Mouse (Mus musculus) small intestine, adult 2 months (tissue): ENCODE measurements around the gene Myo1a. TPM values are rescaled to one million over a fixed set of nuclear protein-coding genes. Genes with fewer than 3 reads are reported as not detected.
"Not testable (repeated sequence)": the region's sequence is repeated elsewhere in the genome, so short reads cannot be mapped to it uniquely, and the experiment has no call there.

Experiments used
- H3K27ac ChIP-seq: fragments of 200-500 bp; 2 replicates; pipeline ENCODE4 v1.5.1; 2012; ENCODE audit warnings: low read depth, low read length, control low read depth, inconsistent platforms; ENCODE audit not compliant: insufficient read depth
- H3K27me3 ChIP-seq: fragments of 200-500 bp; 2 replicates; pipeline ENCODE4 v1.6.1; 2012; ENCODE audit warnings: mild to moderate bottlenecking, moderate library complexity, low read length, inconsistent platforms; ENCODE audit not compliant: control insufficient read depth, insufficient read depth
- H3K36me3 ChIP-seq: fragments of 200-500 bp; 2 replicates; pipeline ENCODE4 v1.6.1; 2012; ENCODE audit warnings: mild to moderate bottlenecking, low read length, control low read depth, inconsistent platforms; ENCODE audit not compliant: control insufficient read depth, insufficient read depth
- H3K4me1 ChIP-seq: fragments of 200-500 bp; 2 replicates; pipeline ENCODE4 v1.6.1; 2012; ENCODE audit warnings: low read length, inconsistent platforms, mixed read lengths; ENCODE audit not compliant: control insufficient read depth, insufficient read depth, insufficient read length
- H3K4me3 ChIP-seq: fragments of 200-500 bp; 2 replicates; pipeline ENCODE4 v1.5.1; 2012; ENCODE audit warnings: low read depth, mild to moderate bottlenecking, control low read depth, inconsistent platforms, low read length, moderate library complexity
- CTCF ChIP-seq: fragments of 200-500 bp; IDR thresholded peaks from 2 replicates; pipeline ENCODE4 v1.5.1; 2012; ENCODE audit warnings: low read depth, mild to moderate bottlenecking, control low read depth, inconsistent platforms, low read length, moderate library complexity, mixed read lengths; ENCODE audit not compliant: insufficient replicate concordance, insufficient read length; ENCODE audit errors: extremely low read depth
- POLR2A ChIP-seq: fragments of 200-500 bp; IDR thresholded peaks from 2 replicates; pipeline ENCODE4 v1.6.1; 2012; ENCODE audit warnings: low read depth, mild to moderate bottlenecking, control low read depth, inconsistent platforms, low read length, moderate library complexity
- WGBS: fragments of 180-500 bp; shearing (Covaris S2); methylation state at CpG from one replicate; pipeline ENCODE4 v1.1.7; 2018; 5-methylcytosine and 5-hydroxymethylcytosine counted together
- polyA plus RNA-seq: library from polyadenylated mRNA; depleted of rRNA; stranded (reverse); fragments of >200 nt; gene quantifications from 2 replicates; pipeline ENCODE4 v1.2.3, GENCODE M21; 2012; rRNA removed

The Myo1a gene
- polyA plus RNA-seq: 166 and 688 TPM in 2 replicates

DNA sequence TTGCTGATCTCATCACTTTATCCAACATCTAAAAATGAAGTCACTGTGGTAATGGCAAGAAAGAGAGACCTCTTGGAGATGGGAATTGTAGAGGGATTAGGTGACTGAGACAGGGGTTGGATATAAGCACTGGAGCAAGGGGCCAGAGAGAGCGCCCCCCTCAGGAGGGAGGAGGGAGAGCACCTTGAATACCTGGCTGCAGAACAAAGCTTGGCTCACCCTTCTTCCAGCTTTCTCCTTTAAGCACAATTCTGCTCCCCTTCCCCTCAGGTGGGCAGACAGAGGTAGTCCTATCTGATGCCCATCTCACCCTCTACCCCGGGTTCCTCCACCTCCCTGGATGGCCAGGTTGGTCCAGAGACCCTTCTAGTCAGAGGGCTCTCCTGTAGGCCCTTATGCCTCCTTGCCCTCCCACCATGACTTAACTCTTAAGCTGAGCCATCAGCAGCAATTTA lies at the start of gene Myo1a:
Gene Myo1a (plus strand): TSS at position 405 of the 455 bp plus-strand sequence.
- H3K4me1 ChIP-seq: peaks cover 15% of the 10 kb centered on the region; the same call in 1 of the 2 replicates
- 45% methylated on average over 2 of the region's 2 CpGs for WGBS
- no peak for TF ChIP-seq POLR2A
- TF ChIP-seq CTCF: peak; percentile 71
- peaks cover 43% of the 10 kb centered on the region for H3K36me3 ChIP-seq
- peak within 1 kb of the TSS; percentile 69 for H3K4me3 ChIP-seq
- H3K27ac ChIP-seq: peak within 1 kb of the TSS; percentile 98
- H3K27me3 ChIP-seq: no peaks in the 10 kb centered on the region

- not testable (repeated sequence) for H3K27me3 ChIP-seq, H3K4me3 ChIP-seq
- H3K4me1 ChIP-seq: peaks cover 37% of the 10 kb centered on the region
- peak overlapping the region; percentile 62; the same call in 1 of the 2 replicates for H3K27ac ChIP-seq
- WGBS: 59% methylated on average over 6 of the region's 6 CpGs
- peaks cover 56% of the 10 kb centered on the region for H3K36me3 ChIP-seq
These were observed 47.4 kb upstream of the Myo1a start for GRCm38 (mm10) chr10:127657617-127658016.

- H3K4me3 ChIP-seq: peak overlapping the region; percentile 62
These were observed 46.9 kb upstream of the Myo1a start for GRCm38 (mm10) chr10:127658076-127658475.

DNA sequence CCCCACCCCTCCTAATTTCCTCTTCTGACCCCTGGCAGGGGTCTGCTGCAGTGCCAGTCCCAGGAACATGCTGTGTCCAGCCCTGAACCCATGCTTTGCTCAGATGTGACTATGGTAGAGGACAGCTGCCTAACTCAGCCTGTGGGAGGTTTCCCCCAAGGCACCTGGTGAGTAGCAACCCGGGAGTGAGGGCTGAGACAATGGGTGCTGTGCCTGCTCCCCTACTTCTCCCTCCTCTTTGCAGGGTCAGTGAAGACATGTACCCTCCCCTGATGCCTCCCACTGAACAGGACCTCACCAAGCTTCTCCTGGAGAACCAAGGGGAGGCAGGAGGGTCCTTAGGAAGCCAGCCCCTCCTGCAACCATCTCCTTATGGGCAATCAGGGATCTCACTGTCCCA lies 45.4 kb upstream of the Myo1a start:
- no peak; the same call in 1 of the 2 replicates for TF ChIP-seq POLR2A
- TF ChIP-seq CTCF: no peak
- H3K27me3 ChIP-seq: no peaks in the 10 kb centered on the region
- peak overlapping the region; percentile 60 for H3K27ac ChIP-seq
- no peak overlapping the region for H3K4me3 ChIP-seq
- WGBS: 22% methylated on average over 1 of the region's 1 CpGs
- H3K4me1 ChIP-seq: peaks cover 45% of the 10 kb centered on the region
- H3K36me3 ChIP-seq: peaks cover 51% of the 10 kb centered on the region

More at GRCm38 (mm10) chr10:127658076-127658475, 46.9 kb upstream of the Myo1a start:
- Histone ChIP-seq H3K4me1 (peaks cover 42% of the 10 kb centered on the region), H3K27me3 (no peaks in the 10 kb centered on the region), H3K27ac (peak overlapping the region; percentile 65), H3K36me3 (peaks cover 53% of the 10 kb centered on the region)
- 21% methylated on average over 6 of the region's 6 CpGs for WGBS
- no peak for TF ChIP-seq CTCF

DNA sequence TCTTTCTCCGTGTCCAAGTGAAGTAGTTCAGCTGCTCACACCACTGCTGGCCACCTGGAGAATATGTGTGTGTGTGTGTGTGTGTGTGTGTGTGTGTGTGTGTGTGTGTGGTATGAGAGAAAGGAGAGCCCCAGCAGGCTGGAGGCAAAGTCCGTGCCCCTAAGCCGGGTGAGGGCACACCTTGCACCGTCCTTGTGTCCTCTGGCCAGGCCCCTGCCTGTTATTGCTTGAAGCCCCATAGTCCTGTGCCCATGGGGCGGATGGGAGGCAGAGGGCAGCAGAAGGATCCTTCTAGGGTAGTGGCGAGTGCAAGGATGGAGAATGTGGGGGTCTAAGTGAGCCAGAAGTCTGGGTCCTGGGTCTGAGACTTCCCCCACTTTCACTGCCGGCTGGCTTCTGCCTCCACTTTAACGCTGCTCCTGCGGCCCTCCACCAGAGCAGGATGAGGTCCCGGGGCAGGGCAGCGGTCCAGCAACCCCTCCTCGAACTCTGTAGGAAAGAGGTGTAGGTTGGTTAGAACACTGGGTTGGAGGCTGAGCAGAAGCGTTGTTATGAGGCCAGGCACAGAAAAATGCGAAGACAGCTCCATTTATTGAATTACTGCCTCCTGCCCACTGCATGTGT lies 43.6 kb upstream of the Myo1a start:
- peaks cover 44% of the 10 kb centered on the region for H3K4me1 ChIP-seq
- peak overlapping the region; percentile 91 for H3K27ac ChIP-seq
- H3K36me3 ChIP-seq: peaks cover 38% of the 10 kb centered on the region
- H3K4me3 ChIP-seq: peak overlapping the region; percentile 51
- TF ChIP-seq CTCF: no peak
- no peaks in the 10 kb centered on the region for H3K27me3 ChIP-seq
- WGBS: 13% methylated on average over 14 of the region's 14 CpGs

DNA sequence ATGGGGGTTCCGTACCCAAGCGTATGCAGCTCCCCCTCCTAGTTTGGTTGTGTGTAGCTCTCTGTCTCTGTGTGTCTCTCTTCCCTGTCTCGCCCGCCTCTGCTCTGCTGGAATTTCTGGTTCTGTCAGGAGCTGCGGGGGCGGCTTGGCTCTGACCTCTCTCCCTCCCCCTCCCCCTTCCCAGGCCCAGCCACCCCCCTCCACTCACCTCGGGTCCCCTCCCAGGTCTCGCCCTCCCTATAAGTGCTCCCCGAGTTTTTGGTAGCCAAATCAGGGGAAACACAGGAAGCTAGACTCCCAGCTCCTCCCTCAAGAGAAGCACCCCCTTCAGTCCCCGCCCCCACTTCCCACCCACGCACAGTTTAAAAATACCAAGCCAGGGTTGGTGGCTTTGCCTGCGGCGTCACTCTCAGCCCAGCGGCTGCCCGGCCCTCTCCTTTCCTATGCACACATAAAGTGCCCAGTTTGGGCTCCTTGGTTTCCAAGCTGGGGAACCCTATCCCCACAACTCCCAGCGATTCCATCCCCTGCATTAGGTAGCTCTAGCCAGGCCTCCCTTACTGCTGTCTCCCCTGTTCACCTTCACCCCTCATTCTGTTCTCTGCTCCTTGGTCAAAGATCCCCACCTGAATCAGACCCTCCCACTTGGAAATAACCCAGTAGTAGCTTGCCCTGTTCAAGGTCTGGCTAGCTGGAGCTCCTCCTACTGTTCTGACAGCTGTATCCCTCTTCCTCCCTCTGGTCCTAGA lies 42.9 kb upstream of the Myo1a start:
- H3K4me1 ChIP-seq: peaks cover 40% of the 10 kb centered on the region
- H3K27ac ChIP-seq: peak overlapping the region; percentile 91
- H3K36me3 ChIP-seq: peaks cover 34% of the 10 kb centered on the region
- 2% methylated on average over 16 of the region's 16 CpGs for WGBS
- peak overlapping the region; percentile 51 for H3K4me3 ChIP-seq
- no peak for TF ChIP-seq CTCF
- TF ChIP-seq POLR2A: peak; percentile 42; the same call in 1 of the 2 replicates
- H3K27me3 ChIP-seq: no peaks in the 10 kb centered on the region

- H3K4me1 ChIP-seq: peaks cover 36% of the 10 kb centered on the region
- WGBS: 43% methylated on average over 19 of the region's 19 CpGs
These were observed 42.2 kb upstream of the Myo1a start for GRCm38 (mm10) chr10:127662666-127663253.

More at GRCm38 (mm10) chr10:127662666-127663253, 42.2 kb upstream of the Myo1a start:
- Histone ChIP-seq H3K27ac (peak overlapping the region; percentile 82), H3K4me3 (peak overlapping the region; percentile 14; the same call in 1 of the 2 replicates), H3K27me3 (no peaks in the 10 kb centered on the region), H3K36me3 (peaks cover 34% of the 10 kb centered on the region)
- TF ChIP-seq POLR2A (no peak), CTCF (no peak)
